In genomic region chr1:44810336-44810735, GRCm38 (mm10) we compare ENCODE assay signal across 22 mouse cellular contexts.
A peak's percentile ranks its signal among the peaks of the same experiment; 100 is the strongest.
DNase-seq lines count a peak whose midpoint lies in the region; ATAC-seq and TF ChIP-seq lines count a peak whose summit lies in the region.
"Had no signal": no experiment of that assay in that cellular context is flagged by ENCODE, and none has a peak within 500 bp of the region (broad histone marks: within the 10 kb centered on the region; RNA-seq: fewer than 3 reads in every experiment).

No protein-coding gene starts in this region.

- ATAC-seq in lung, postnatal 0 days: no peak
- no peak for ATAC-seq in embryonic facial prominence, embryonic 14.5 days (ENCODE audit: low read depth)
- no peak for ATAC-seq in erythroid progenitor cell, adult 5-6 weeks (replicated peaks; ENCODE audit: low FRiP score, poor library complexity, severe bottlenecking)
- ATAC-seq: forebrain, embryonic 13.5 days; forebrain, embryonic 15.5 days; forebrain, postnatal 0 days had no signal

- DNase-seq in heart, adult 18-20 months: peak; percentile 6 to 7
- no peak for DNase-seq in heart, postnatal 14 days
- DNase-seq in lung, postnatal 0 days (ENCODE audit: low spot score): peak; percentile 10
- DNase-seq in lung, postnatal 36 days: no peak
- peak; percentile 72 for DNase-seq in embryonic facial prominence, embryonic 14.5 days (ENCODE audit: low spot score)
- peak; percentile 69 for DNase-seq in fibroblast of lung, adult 2 months (ENCODE audit: low read depth)
- DNase-seq in gastrocnemius, postnatal 25 days: no peak
- DNase-seq: adrenal gland, adult 2 months; adrenal gland, postnatal 10 days; adrenal gland, postnatal 25 days; cerebellum, adult 11 months; cerebellum, adult 18-20 months; cerebellum, adult 8-10 months; cerebellum, adult 9-11 months; cerebellum, postnatal 14 days; cerebellum, postnatal 36 days; embryo, embryonic 11 days; forebrain, postnatal 0 days had no signal

- no peak overlapping the region for H3K4me3 ChIP-seq in lung, postnatal 0 days (ENCODE audit: low read depth, low read length)
- no peak overlapping the region for H3K4me3 ChIP-seq in embryonic facial prominence, embryonic 14.5 days (ENCODE audit: low read depth, low read length)
- H3K4me3 ChIP-seq: embryonic facial prominence, embryonic 12.5 days; forebrain, embryonic 13.5 days; forebrain, embryonic 15.5 days had no signal

- no peaks in the 10 kb centered on the region for H3K4me1 ChIP-seq in lung, postnatal 0 days (ENCODE audit: insufficient read depth, low read depth, low read length)
- no peaks in the 10 kb centered on the region for H3K4me1 ChIP-seq in embryonic facial prominence, embryonic 14.5 days (ENCODE audit: control insufficient read depth, insufficient read depth, low read length)
- H3K4me1 ChIP-seq: embryonic facial prominence, embryonic 12.5 days; forebrain, embryonic 13.5 days; forebrain, embryonic 15.5 days had no signal

- no peak overlapping the region for H3K27ac ChIP-seq in lung, postnatal 0 days (ENCODE audit: low read length)
- H3K27ac ChIP-seq in embryonic facial prominence, embryonic 14.5 days (replicated peaks; ENCODE audit: low read depth, low read length): no peak overlapping the region
- H3K27ac ChIP-seq: embryonic facial prominence, embryonic 12.5 days; forebrain, embryonic 13.5 days; forebrain, embryonic 15.5 days had no signal

- no peaks in the 10 kb centered on the region for H3K27me3 ChIP-seq in lung, postnatal 0 days (replicated peaks; ENCODE audit: insufficient read depth, low read length)
- H3K27me3 ChIP-seq in embryonic facial prominence, embryonic 14.5 days (replicated peaks; ENCODE audit: control insufficient read depth, insufficient read depth, low read length): no peaks in the 10 kb centered on the region
- H3K27me3 ChIP-seq: embryonic facial prominence, embryonic 12.5 days; forebrain, embryonic 13.5 days; forebrain, embryonic 15.5 days had no signal

- WGBS in lung, postnatal 0 days: 56% methylated on average over 2 of the region's 2 CpGs
- WGBS in embryonic facial prominence, embryonic 14.5 days: 53% methylated on average over 2 of the region's 2 CpGs

- TF ChIP-seq CTCF in lung, postnatal 0 days (IDR thresholded peaks at IDR 0.05): no peak

- H3K9ac ChIP-seq in lung, postnatal 0 days (replicated peaks; ENCODE audit: low read depth): no peak overlapping the region
- H3K9ac ChIP-seq in embryonic facial prominence, embryonic 14.5 days (ENCODE audit: low read depth, low read length): no peak overlapping the region
- H3K9ac ChIP-seq: embryonic facial prominence, embryonic 12.5 days; forebrain, embryonic 13.5 days; forebrain, embryonic 15.5 days; forebrain, postnatal 0 days had no signal

- no peak overlapping the region for H3K4me2 ChIP-seq in lung, postnatal 0 days (replicated peaks; ENCODE audit: low read depth, low read length)
- H3K4me2 ChIP-seq in embryonic facial prominence, embryonic 14.5 days (ENCODE audit: low read depth, low read length): no peak overlapping the region
- H3K4me2 ChIP-seq: embryonic facial prominence, embryonic 12.5 days; forebrain, embryonic 13.5 days; forebrain, embryonic 15.5 days had no signal

- H3K36me3 ChIP-seq in lung, postnatal 0 days (ENCODE audit: insufficient read depth, low read length): no peaks in the 10 kb centered on the region
- H3K36me3 ChIP-seq in embryonic facial prominence, embryonic 14.5 days (ENCODE audit: control insufficient read depth, insufficient read depth, low read length): no peaks in the 10 kb centered on the region
- H3K36me3 ChIP-seq: embryonic facial prominence, embryonic 12.5 days; forebrain, embryonic 15.5 days had no signal

- no peaks in the 10 kb centered on the region for H3K9me3 ChIP-seq in lung, postnatal 0 days (ENCODE audit: low read length)
- no peaks in the 10 kb centered on the region for H3K9me3 ChIP-seq in embryonic facial prominence, embryonic 14.5 days (ENCODE audit: control insufficient read depth, low read length)
- H3K9me3 ChIP-seq: embryonic facial prominence, embryonic 12.5 days; forebrain, embryonic 13.5 days; forebrain, embryonic 15.5 days had no signal

- no peak for TF ChIP-seq EP300 in lung, postnatal 0 days (IDR thresholded peaks at IDR 0.05)

- intact Hi-C loops in heart, postnatal 14 days (cut with DNase I): no loop called here

Comparison
In these comparisons a context has a peak if more than half of its experiments do, and no peak if none do; other contexts are left out.
1. DNase-seq: peak in heart, adult 18-20 months (2 of 2), lung, postnatal 0 days (single experiment), embryonic facial prominence, embryonic 14.5 days (single experiment) and fibroblast of lung, adult 2 months (single experiment); none in heart, postnatal 14 days (0 of 2), lung, postnatal 36 days (single experiment) and gastrocnemius, postnatal 25 days (single experiment).